Mouse (Mus musculus) mouse embryonic stem cell (cell line): ENCODE measurements around the gene Exd1.

ENCODE experiments used
- in situ Hi-C, 2 experiments: fragments of 300-500 bp; cut with MboI; formaldehyde crosslinking; loops; 1 replicate in 1 of 2; 3 replicates in 1 of 2; pipeline ENCODE4 v1.14.3; 2019 to 2020; ENCODE audit warnings: low sequenced_read_pairs in 2 of 2, low pct_unique_long_range_greater_than_20kb in 1 of 2, mixed read lengths in 1 of 2; ENCODE audit not compliant: unreplicated experiment in 1 of 2

Exd1 gene

GRCm38 (mm10) chr2:119547522-119548370, at the start of gene Exd1, which contains the start of gene Chp1:
Gene Exd1, minus strand, starts transcription at chr2:119547627.
Gene Chp1, plus strand, starts transcription at chr2:119547697.
- in situ Hi-C loops: no loop called here

- in situ Hi-C loops: no loop called here
These were observed 49.4 kb upstream of the Exd1 start for GRCm38 (mm10) chr2:119596781-119597330.

GRCm38 (mm10) chr2:119595308-119595707, 47.9 kb upstream of the Exd1 start:
- in situ Hi-C loops: no loop called here

- in situ Hi-C loops: no loop called here
These were observed 46.9 kb upstream of the Exd1 start for GRCm38 (mm10) chr2:119594113-119594981.

GRCm38 (mm10) chr2:119593765-119594112, 46.3 kb upstream of the Exd1 start:
- in situ Hi-C loops: no loop called here

- in situ Hi-C loops: no loop called here
These were observed 43.8 kb upstream of the Exd1 start for GRCm38 (mm10) chr2:119591247-119591646.

- in situ Hi-C loops: no loop called here
These were observed 40.0 kb upstream of the Exd1 start for GRCm38 (mm10) chr2:119587383-119587782.

- in situ Hi-C loops: no loop called here
These were observed 36.9 kb upstream of the Exd1 start for GRCm38 (mm10) chr2:119584282-119584681.

- in situ Hi-C loops: no loop called here
These were observed 36.0 kb upstream of the Exd1 start for GRCm38 (mm10) chr2:119583439-119583838.

- in situ Hi-C loops: no loop called here
These were observed 34.1 kb upstream of the Exd1 start for GRCm38 (mm10) chr2:119581571-119581970.

GRCm38 (mm10) chr2:119572471-119572870, 25.0 kb upstream of the Exd1 start:
- in situ Hi-C loops: no loop called here

- in situ Hi-C loops: no loop called here
These were observed 18.9 kb upstream of the Exd1 start for GRCm38 (mm10) chr2:119566182-119566855.

- in situ Hi-C loops: no loop called here
These were observed 17.9 kb upstream of the Exd1 start for GRCm38 (mm10) chr2:119565284-119565683.

GRCm38 (mm10) chr2:119561794-119562193, 14.4 kb upstream of the Exd1 start:
- in situ Hi-C loops: no loop called here

GRCm38 (mm10) chr2:119558737-119559340, 11.4 kb upstream of the Exd1 start:
- in situ Hi-C loops: no loop called here

- in situ Hi-C loops: no loop called here
These were observed 10.6 kb upstream of the Exd1 start for GRCm38 (mm10) chr2:119558039-119558438.

GRCm38 (mm10) chr2:119549678-119550077, 2.3 kb upstream of the Exd1 start:
- in situ Hi-C loops: no loop called here

GRCm38 (mm10) chr2:119548691-119549090, 1.3 kb upstream of the Exd1 start:
- in situ Hi-C loops: no loop called here

GRCm38 (mm10) chr2:119548371-119548660, 889 bp upstream of the Exd1 start:
- in situ Hi-C loops: no loop called here
